Mouse (Mus musculus) limb, embryonic 14.5 days (tissue): ENCODE measurements at regions not wholly inside any gene's neighbourhood (a gene's known extent, or its start where the extent isn't known, plus 50 kb on each side); places are given as distances from the start of the nearest gene placed in this dataset.

Experiments
- ATAC-seq: fragments of 200-750 bp; cut with Nextera tagmentation; 2 replicates; pipeline ENCODE4 v1.8.0; 2017; ENCODE audit warnings: low read depth, moderate number of reproducible peaks, moderate TSS enrichment; ENCODE audit not compliant: low FRiP score
- DNase-seq: peaks from one replicate; pipeline ENCODE4 v3.0.0-alpha.2; 2015; ENCODE audit warnings: low spot score
- H3K27ac ChIP-seq: fragments of 300-500 bp; sonication (generic); replicated peaks from 2 replicates; pipeline ENCODE4 v1.5.1; 2014; ENCODE audit warnings: low read depth, mild to moderate bottlenecking, low read length, moderate library complexity, mixed read lengths
- H3K27me3 ChIP-seq: fragments of 300-500 bp; sonication (generic); 2 replicates; pipeline ENCODE4 v1.6.1; 2014; ENCODE audit warnings: low read length, mixed read lengths; ENCODE audit not compliant: control insufficient read depth, insufficient read depth
- H3K36me3 ChIP-seq: fragments of 300-500 bp; sonication (generic); 2 replicates; pipeline ENCODE4 v1.6.1; 2014; ENCODE audit warnings: mild to moderate bottlenecking, low read length, moderate library complexity, mixed read lengths; ENCODE audit not compliant: control insufficient read depth, insufficient read depth
- H3K4me1 ChIP-seq: fragments of 300-500 bp; sonication (generic); 2 replicates; pipeline ENCODE4 v1.6.1; 2014; ENCODE audit warnings: antibody characterized with exemption, low read length, mixed read lengths; ENCODE audit not compliant: control insufficient read depth, insufficient read depth
- H3K4me2 ChIP-seq: fragments of 300-500 bp; sonication (generic); replicated peaks from 2 replicates; pipeline ENCODE4 v1.6.1; 2014; ENCODE audit warnings: low read depth, mild to moderate bottlenecking, low read length, moderate library complexity; ENCODE audit not compliant: severe bottlenecking
- H3K4me3 ChIP-seq: fragments of 300-500 bp; sonication (generic); replicated peaks from 2 replicates; pipeline ENCODE4 v1.5.1; 2014; ENCODE audit warnings: low read length
- H3K9ac ChIP-seq: fragments of 300-500 bp; sonication (generic); 2 replicates; pipeline ENCODE4 v1.6.1; 2014; ENCODE audit warnings: mild to moderate bottlenecking, low read depth, low read length, moderate library complexity; ENCODE audit not compliant: severe bottlenecking
- H3K9me3 ChIP-seq: fragments of 300-500 bp; sonication (generic); 2 replicates; pipeline ENCODE4 v1.6.1; 2016; ENCODE audit warnings: low read length; ENCODE audit not compliant: control insufficient read depth
- POLR2A ChIP-seq: fragments of 200-500 bp; IDR thresholded peaks from 2 replicates; pipeline ENCODE4 v1.8.0; 2012; ENCODE audit warnings: inconsistent platforms, mild to moderate bottlenecking, moderate library complexity, borderline replicate concordance; ENCODE audit not compliant: insufficient read depth, insufficient read length; ENCODE audit errors: extremely low read depth
- WGBS: fragments of 180-500 bp; shearing (Covaris S2); extraction: QIAGEN DNeasy Blood & Tissue Kit; methylation state at CpG from one replicate; pipeline ENCODE4 v1.1.7; 2014; 5-methylcytosine and 5-hydroxymethylcytosine counted together

- no peaks in the 10 kb centered on the region for H3K4me1 ChIP-seq
- H3K27me3 ChIP-seq: no peaks in the 10 kb centered on the region
- no peak overlapping the region for H3K4me2 ChIP-seq
- H3K4me3 ChIP-seq: no peak overlapping the region
- no peaks in the 10 kb centered on the region for H3K36me3 ChIP-seq
- no peaks in the 10 kb centered on the region for H3K9me3 ChIP-seq
- 60% methylated on average over 5 of the region's 5 CpGs for WGBS
- TF ChIP-seq POLR2A: no peak
- ATAC-seq (no peak), DNase-seq (no peak)
- H3K27ac ChIP-seq: no peak overlapping the region
- H3K9ac ChIP-seq: no peak overlapping the region
These were observed 749.6 kb downstream of the Ntrk3 start for GRCm38 (mm10) chr7:77988177-77988576.

GRCm38 (mm10) chr7:77966658-77967057 is 771.2 kb downstream of the Ntrk3 start:
- Histone ChIP-seq H3K4me1 (no peaks in the 10 kb centered on the region), H3K36me3 (no peaks in the 10 kb centered on the region), H3K27me3 (no peaks in the 10 kb centered on the region), H3K4me2 (no peak overlapping the region), H3K9ac (no peak overlapping the region), H3K27ac (no peak overlapping the region), H3K4me3 (no peak overlapping the region), H3K9me3 (no peaks in the 10 kb centered on the region)
- 23% methylated on average over 2 of the region's 2 CpGs for WGBS
- ATAC-seq (no peak), DNase-seq (no peak)
- TF ChIP-seq POLR2A: no peak

- TF ChIP-seq POLR2A: no peak
- no peaks in the 10 kb centered on the region for H3K9me3 ChIP-seq
- no peak overlapping the region for H3K27ac ChIP-seq
- no peak overlapping the region for H3K4me3 ChIP-seq
- no peaks in the 10 kb centered on the region for H3K4me1 ChIP-seq
- H3K27me3 ChIP-seq: no peaks in the 10 kb centered on the region
- 57% methylated on average over 2 of the region's 2 CpGs for WGBS
- no peak for ATAC-seq
- no peak overlapping the region for H3K4me2 ChIP-seq
- no peaks in the 10 kb centered on the region for H3K36me3 ChIP-seq
- DNase-seq: no peak
- H3K9ac ChIP-seq: no peak overlapping the region
These were observed 804.4 kb downstream of the Ntrk3 start for GRCm38 (mm10) chr7:77933366-77933765.

GRCm38 (mm10) chr7:77928479-77929467 is 809.0 kb downstream of the Ntrk3 start:
- no peak for ATAC-seq
- WGBS: 69% methylated on average over 4 of the region's 4 CpGs
- no peak for DNase-seq

GRCm38 (mm10) chr7:77899231-77899630 is 838.6 kb downstream of the Ntrk3 start:
- no peaks in the 10 kb centered on the region for H3K9me3 ChIP-seq
- H3K4me1 ChIP-seq: no peaks in the 10 kb centered on the region
- no peak overlapping the region for H3K27ac ChIP-seq
- H3K4me3 ChIP-seq: no peak overlapping the region
- TF ChIP-seq POLR2A: no peak
- no peaks in the 10 kb centered on the region for H3K27me3 ChIP-seq
- no peak overlapping the region for H3K4me2 ChIP-seq
- ATAC-seq: no peak
- 77% methylated on average over 7 of the region's 7 CpGs for WGBS
- no peak overlapping the region for H3K9ac ChIP-seq
- H3K36me3 ChIP-seq: no peaks in the 10 kb centered on the region
- no peak for DNase-seq

More at GRCm38 (mm10) chr7:77928479-77929467, 809.0 kb downstream of the Ntrk3 start:
- Histone ChIP-seq H3K4me3 (no peak overlapping the region), H3K4me1 (no peaks in the 10 kb centered on the region), H3K9me3 (no peaks in the 10 kb centered on the region), H3K27me3 (no peaks in the 10 kb centered on the region), H3K36me3 (no peaks in the 10 kb centered on the region), H3K4me2 (no peak overlapping the region), H3K9ac (no peak overlapping the region), H3K27ac (no peak overlapping the region)
- TF ChIP-seq POLR2A: no peak

- H3K4me2 ChIP-seq: no peak overlapping the region
- TF ChIP-seq POLR2A: no peak
- ATAC-seq (no peak), DNase-seq (no peak)
- H3K27me3 ChIP-seq: no peaks in the 10 kb centered on the region
- WGBS: 89% methylated on average over 2 of the region's 2 CpGs
- H3K27ac ChIP-seq: no peak overlapping the region
- no peak overlapping the region for H3K4me3 ChIP-seq
- H3K9ac ChIP-seq: no peak overlapping the region
- H3K9me3 ChIP-seq: no peaks in the 10 kb centered on the region
- no peaks in the 10 kb centered on the region for H3K36me3 ChIP-seq
- H3K4me1 ChIP-seq: no peaks in the 10 kb centered on the region
These were observed 849.3 kb downstream of the Ntrk3 start for GRCm38 (mm10) chr7:77888543-77888942.
